Mouse (Mus musculus) stomach, postnatal 0 days (tissue): ENCODE results near the gene Cdk10. TPM values are rescaled to one million over a fixed set of nuclear protein-coding genes. Genes with fewer than 3 reads are reported as not detected.

Experiments used
- ATAC-seq: fragments of 200-750 bp; cut with Nextera tagmentation; 2 replicates; pipeline ENCODE4 v1.8.0; 2017; ENCODE audit not compliant: low FRiP score, low TSS enrichment
- DNase-seq: peaks from one replicate; pipeline ENCODE4 v3.0.0-alpha.2; 2016; ENCODE audit warnings: low spot score
- H3K27ac ChIP-seq: fragments of 300-500 bp; sonication (generic); replicated peaks from 2 replicates; pipeline ENCODE4 v1.5.1; 2014; ENCODE audit warnings: mild to moderate bottlenecking, control low read depth
- H3K27me3 ChIP-seq: fragments of 300-500 bp; sonication (generic); 2 replicates; pipeline ENCODE4 v1.6.1; 2014; ENCODE audit warnings: low read length; ENCODE audit not compliant: control insufficient read depth, insufficient read depth
- H3K36me3 ChIP-seq: fragments of 300-500 bp; sonication (generic); 2 replicates; pipeline ENCODE4 v1.6.1; 2014; ENCODE audit warnings: low read length, mixed read lengths; ENCODE audit not compliant: control insufficient read depth, insufficient read depth
- H3K4me1 ChIP-seq: fragments of 300-500 bp; sonication (generic); replicated peaks from 2 replicates; pipeline ENCODE4 v1.6.1; 2014; ENCODE audit warnings: antibody characterized with exemption; ENCODE audit not compliant: control insufficient read depth, insufficient read depth
- H3K4me2 ChIP-seq: fragments of 300-500 bp; sonication (generic); replicated peaks from 2 replicates; pipeline ENCODE4 v1.6.1; 2014; ENCODE audit warnings: low read depth, mild to moderate bottlenecking, control low read depth, moderate library complexity
- H3K4me3 ChIP-seq: fragments of 300-500 bp; sonication (generic); 2 replicates; pipeline ENCODE4 v1.5.1; 2014; ENCODE audit warnings: low read depth, low read length, control low read depth
- H3K9ac ChIP-seq: fragments of 300-500 bp; sonication (generic); 2 replicates; pipeline ENCODE4 v1.6.1; 2014; ENCODE audit warnings: mild to moderate bottlenecking, low read length, control low read depth, mixed read lengths
- H3K9me3 ChIP-seq: fragments of 300-500 bp; sonication (generic); 2 replicates; pipeline ENCODE4 v1.6.1; 2016; ENCODE audit warnings: low read length; ENCODE audit not compliant: control insufficient read depth
- CTCF ChIP-seq: IDR thresholded peaks from 2 replicates; pipeline ENCODE4 v1.5.1; 2016; ENCODE audit warnings: antibody characterized with exemption, low read depth, mild to moderate bottlenecking, moderate library complexity
- EP300 ChIP-seq: optimal IDR thresholded peaks from 2 replicates; pipeline ENCODE3; 2016; ENCODE audit warnings: antibody characterized with exemption
- WGBS: fragments of 180-500 bp; shearing (Covaris S2); extraction: QIAGEN DNeasy Blood & Tissue Kit; methylation state at CpG from one replicate; pipeline ENCODE4 v1.1.7; 2014; 5-methylcytosine and 5-hydroxymethylcytosine counted together
- polyA plus RNA-seq: library from polyadenylated mRNA; unstranded; fragments of >200 nt; fragmentation: Nextera tagmentation; extraction: Ambion mirVana; gene quantifications from 2 replicates; pipeline ENCODE4 v1.2.1, GENCODE M21; 2015

Cdk10 gene
- polyA plus RNA-seq, 1 experiment from 2014 or later, result 16.7 TPM

DNA sequence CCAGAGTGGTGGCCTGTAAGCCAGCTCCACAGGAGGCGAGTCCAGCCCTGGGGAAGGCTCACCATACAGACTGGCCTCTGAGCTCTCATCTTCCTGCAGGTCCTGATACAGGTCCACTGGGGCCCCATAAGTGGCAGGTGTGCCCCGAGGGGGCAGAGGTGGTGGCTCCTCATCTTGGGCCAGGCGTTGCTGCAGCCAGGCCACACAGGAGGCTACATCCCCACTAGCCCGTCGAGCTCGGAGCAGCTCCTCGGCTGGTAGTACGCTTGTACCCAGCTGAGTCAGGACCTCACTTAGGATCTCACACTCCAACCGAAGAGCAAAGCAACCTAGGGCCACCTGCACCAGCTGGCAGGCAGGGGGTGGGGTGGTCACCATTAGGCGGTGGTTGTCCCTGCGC, 9.1 kb downstream of the Cdk10 start:
- no peaks in the 10 kb centered on the region for H3K27me3 ChIP-seq
- no peaks in the 10 kb centered on the region for H3K9me3 ChIP-seq
- no peak overlapping the region for H3K4me2 ChIP-seq
- H3K27ac ChIP-seq, result no peak overlapping the region
- 79% methylated on average over 11 of the region's 11 CpGs for WGBS
- ATAC-seq (no peak), DNase-seq (no peak)
- TF ChIP-seq EP300 (no peak), CTCF (no peak)
- no peak overlapping the region for H3K9ac ChIP-seq
- H3K36me3 ChIP-seq, result no peaks in the 10 kb centered on the region
- H3K4me3 ChIP-seq, result no peak overlapping the region
- H3K4me1 ChIP-seq, result peaks cover 6% of the 10 kb centered on the region

DNA sequence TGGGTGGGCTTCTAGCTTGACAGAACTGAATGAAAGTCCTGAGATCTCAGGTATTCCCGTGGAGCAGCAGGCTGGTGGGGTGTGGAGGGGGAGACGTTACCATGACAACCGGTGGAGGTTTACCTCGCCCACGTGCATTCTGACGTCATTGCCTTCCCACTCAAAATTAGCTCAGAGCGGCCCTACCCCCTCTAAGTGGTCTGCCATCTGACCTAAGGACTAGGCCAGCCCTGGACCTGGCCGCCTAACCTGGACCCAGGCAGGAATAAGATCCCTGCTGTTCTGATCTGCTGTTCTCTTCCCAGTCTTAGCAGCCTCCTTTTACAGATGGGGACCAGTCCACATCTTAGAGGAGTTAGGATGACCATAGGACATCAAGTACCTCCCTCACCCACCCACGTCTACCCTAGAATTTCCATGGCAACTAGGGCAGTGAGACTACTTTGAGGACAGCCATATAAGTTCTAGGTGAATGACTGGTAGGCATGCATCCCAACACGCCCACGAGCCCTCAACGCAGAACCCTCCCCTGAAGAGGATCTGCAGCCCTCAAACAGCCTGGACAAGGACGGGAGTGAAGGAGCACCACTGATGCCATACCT, 10.4 kb downstream of the Cdk10 start:
- Histone ChIP-seq H3K9me3 (no peaks in the 10 kb centered on the region), H3K9ac (peak overlapping the region; percentile 68), H3K4me1 (peaks cover 6% of the 10 kb centered on the region), H3K27ac (no peak overlapping the region), H3K27me3 (no peaks in the 10 kb centered on the region), H3K36me3 (no peaks in the 10 kb centered on the region), H3K4me3 (peak overlapping the region; percentile 68), H3K4me2 (peak overlapping the region; percentile 96)
- DNase-seq (no peak), ATAC-seq (no peak)
- 26% methylated on average over 13 of the region's 13 CpGs for WGBS
- TF ChIP-seq EP300, result no peak
- TF ChIP-seq CTCF, result no peak

DNA sequence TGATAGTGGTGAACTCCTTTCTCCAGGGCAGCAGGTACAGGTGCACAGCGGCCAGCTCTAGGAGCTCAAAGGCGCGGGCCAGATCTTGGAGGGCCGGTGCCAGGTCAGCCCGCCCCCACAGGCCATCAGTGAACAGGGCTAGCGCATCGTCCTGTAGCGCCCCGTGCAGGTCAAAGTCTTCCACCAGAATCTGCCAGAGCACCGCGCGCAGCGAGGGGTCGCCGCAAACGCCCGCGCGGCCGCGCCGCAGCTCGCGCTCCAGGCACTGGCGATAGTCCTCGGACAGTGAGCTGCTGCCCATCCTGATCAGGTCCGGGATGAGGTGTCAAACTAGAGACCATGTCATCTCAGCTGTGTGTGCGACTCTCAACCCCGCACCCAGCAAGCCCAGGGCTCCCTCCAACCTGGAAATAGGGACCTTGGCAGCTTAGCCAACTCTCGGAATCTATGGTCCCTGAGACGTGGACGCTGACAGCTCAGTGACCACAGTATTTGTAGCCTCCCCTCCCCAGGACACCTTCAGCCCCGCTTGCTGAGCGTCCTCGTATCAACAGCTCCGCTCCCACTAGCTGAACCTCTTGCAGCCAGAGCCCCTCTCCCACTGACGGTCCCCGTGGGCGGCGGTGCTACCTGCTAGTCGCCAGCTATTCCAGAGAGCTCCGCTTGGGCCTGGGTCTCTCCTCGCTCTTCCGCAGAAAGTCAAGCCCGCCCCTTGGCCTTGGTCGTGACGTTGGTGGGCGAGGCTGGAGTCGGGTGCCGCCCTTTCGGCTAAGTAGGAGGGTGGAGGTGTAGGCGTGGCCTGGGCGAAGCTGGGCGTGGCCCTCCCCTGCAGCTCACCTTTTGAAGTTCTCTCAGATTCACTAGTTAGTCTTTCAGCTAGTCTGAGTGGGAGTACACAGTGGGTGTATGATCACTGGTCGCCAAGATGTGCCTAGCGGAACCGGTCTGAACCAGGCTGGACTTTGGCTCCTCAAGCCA, 11.2 kb downstream of the Cdk10 start, which contains the start of gene Spata2l:
Gene Spata2l, minus strand, starts transcription at position 714 of the 978 bp plus-strand sequence.
- peak within 1 kb of the TSS; percentile 68 for H3K4me3 ChIP-seq
- WGBS, result 1% methylated on average over 56 of the region's 57 CpGs
- peak within 1 kb of the TSS; percentile 96 for H3K4me2 ChIP-seq
- peak; percentile 92 for DNase-seq
- H3K36me3 ChIP-seq, result no peaks in the 10 kb centered on the region
- peaks cover 6% of the 10 kb centered on the region for H3K4me1 ChIP-seq
- no peaks in the 10 kb centered on the region for H3K9me3 ChIP-seq
- ATAC-seq, result peak; percentile 89
- H3K27ac ChIP-seq, result 0 out of 2 replicates have a peak within 1 kb of the TSS, but pooled peaks have one; percentile 8
- peak within 1 kb of the TSS; percentile 68 for H3K9ac ChIP-seq
- no peaks in the 10 kb centered on the region for H3K27me3 ChIP-seq
- TF ChIP-seq CTCF (peak; percentile 59), EP300 (no peak)

DNA sequence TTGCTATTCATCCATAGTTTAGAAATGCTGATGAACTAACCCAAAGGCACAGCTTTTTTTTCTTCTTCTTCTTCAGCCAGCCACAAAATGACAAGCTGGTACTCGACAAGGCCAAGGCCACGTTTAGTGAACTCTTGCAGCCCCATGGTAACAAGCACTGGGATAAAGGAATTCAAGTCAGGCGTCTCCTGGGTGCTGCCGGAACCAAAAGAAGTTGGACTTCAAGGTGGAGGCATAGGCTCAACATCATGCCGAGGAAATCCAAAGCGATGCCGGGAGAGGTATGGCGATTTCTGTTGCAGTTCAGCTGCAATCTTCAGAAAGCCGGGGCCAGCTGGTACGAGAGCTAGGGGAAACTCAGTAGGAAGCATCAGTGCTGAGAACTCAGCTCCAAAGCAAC, 14.8 kb downstream of the Cdk10 start:
- TF ChIP-seq CTCF, result no peak
- TF ChIP-seq EP300, result no peak
- Histone ChIP-seq H3K4me3 (no peak overlapping the region), H3K9ac (no peak overlapping the region), H3K27ac (no peak overlapping the region), H3K36me3 (peaks cover 7% of the 10 kb centered on the region), H3K4me2 (no peak overlapping the region), H3K9me3 (no peaks in the 10 kb centered on the region), H3K27me3 (no peaks in the 10 kb centered on the region), H3K4me1 (peaks cover 6% of the 10 kb centered on the region)
- ATAC-seq (no peak), DNase-seq (no peak)
- WGBS, result 87% methylated on average over 10 of the region's 10 CpGs

DNA sequence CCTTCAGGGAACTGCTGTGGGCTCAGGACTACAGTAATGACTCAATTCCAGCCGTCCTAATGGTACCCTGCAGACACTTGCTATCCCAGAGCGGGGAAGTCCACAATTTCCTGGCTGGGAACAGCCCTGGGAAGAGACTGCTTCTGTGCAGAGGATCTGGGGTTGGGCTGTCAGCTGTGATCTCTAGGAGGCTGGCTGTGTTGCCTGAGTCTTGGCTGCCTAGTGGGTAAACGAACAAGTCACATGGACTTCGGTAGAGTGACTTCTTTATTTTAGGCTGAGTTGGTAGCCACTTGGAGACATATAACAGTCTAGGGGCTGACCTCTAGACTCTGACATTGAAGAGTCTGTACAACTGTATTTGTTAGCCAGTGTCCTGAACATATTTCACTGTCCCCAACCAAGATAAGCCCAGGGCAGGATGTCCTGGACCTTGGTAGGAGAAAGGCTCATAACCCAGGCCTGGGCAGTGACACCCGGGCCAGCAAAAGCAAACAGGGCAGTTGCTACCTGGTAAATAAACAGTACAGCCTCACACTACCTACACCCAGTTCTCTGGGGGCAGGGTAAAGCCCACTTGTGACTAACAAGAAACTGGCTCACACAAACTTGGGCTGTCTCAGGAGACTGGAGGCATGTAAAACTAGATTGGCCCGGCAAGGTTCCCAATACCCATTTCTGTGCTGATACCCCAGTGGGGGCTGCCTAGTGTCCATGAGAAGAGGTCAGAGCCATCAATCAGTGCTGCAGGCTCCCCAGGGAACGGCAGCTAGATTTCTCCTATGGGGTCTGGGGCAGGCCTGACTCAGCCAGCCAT, 17.7 kb downstream of the Cdk10 start:
- TF ChIP-seq EP300 (no peak), CTCF (no peak)
- Histone ChIP-seq H3K9me3 (no peaks in the 10 kb centered on the region), H3K27ac (no peak overlapping the region), H3K4me3 (no peak overlapping the region), H3K4me1 (no peaks in the 10 kb centered on the region), H3K36me3 (peaks cover 19% of the 10 kb centered on the region), H3K9ac (no peak overlapping the region), H3K27me3 (no peaks in the 10 kb centered on the region), H3K4me2 (no peak overlapping the region)
- 74% methylated on average over 7 of the region's 7 CpGs for WGBS
- ATAC-seq, result no peak
- no peak for DNase-seq
